In genomic region chr15:87543599-87544338, GRCm38 (mm10) we compare ENCODE assay signal across 8 mouse cellular contexts. TPM values are rescaled to one million over a fixed set of nuclear protein-coding genes. Genes with fewer than 3 reads are reported as not detected.
DNase-seq lines count a peak whose midpoint lies in the region; ATAC-seq and TF ChIP-seq lines count a peak whose summit lies in the region.

Gene Fam19a5 (plus strand): TSS chr15:87544299.

- peak within 1 kb of the TSS; percentile 70 for H3K4me2 ChIP-seq in hindbrain, embryonic 15.5 days
- H3K4me2 ChIP-seq in liver, embryonic 12.5 days = peak within 1 kb of the TSS; percentile 57

- DNase-seq in adrenal gland, postnatal 10 days = peak; percentile 7
- no peak for DNase-seq in adrenal gland, postnatal 36 days
- DNase-seq in right cerebral cortex, postnatal 36 days (ENCODE audit: low spot score in 2 of 2) = peak; percentile 36 to 57
- DNase-seq in urinary bladder, postnatal 4 days (ENCODE audit: low spot score in 2 of 2) = no peak

- H3K4me3 ChIP-seq in E14TG2a.4 (replicated peaks; ENCODE audit: low read length) = peak within 1 kb of the TSS; percentile 80
- peak within 1 kb of the TSS; percentile 87 for H3K4me3 ChIP-seq in cortical plate, adult 2 months (ENCODE audit: insufficient read depth, low read length)
- peak within 1 kb of the TSS; percentile 95 for H3K4me3 ChIP-seq in hindbrain, embryonic 15.5 days
- peak within 1 kb of the TSS; percentile 33 for H3K4me3 ChIP-seq in liver, embryonic 12.5 days

- WGBS in hindbrain, embryonic 15.5 days = under 1% methylated on average over 55 of the region's 67 CpGs
- 2% methylated on average over 34 of the region's 67 CpGs for WGBS in liver, embryonic 12.5 days (ENCODE audit: insufficient replicate concordance)

- TF ChIP-seq POLR2A in cortical plate, adult 2 months (IDR thresholded peaks at IDR 0.05; ENCODE audit: extremely low read depth, insufficient read depth, low read length) = no peak

- no peaks in the 10 kb centered on the region for H3K9me3 ChIP-seq in E14TG2a.4 (ENCODE audit: low read length)
- no peaks in the 10 kb centered on the region for H3K9me3 ChIP-seq in hindbrain, embryonic 15.5 days
- no peaks in the 10 kb centered on the region for H3K9me3 ChIP-seq in liver, embryonic 12.5 days (replicated peaks)

- H3K36me3 ChIP-seq in E14TG2a.4 (ENCODE audit: insufficient read depth, low read length) = no peaks in the 10 kb centered on the region
- H3K36me3 ChIP-seq in hindbrain, embryonic 15.5 days = no peaks in the 10 kb centered on the region
- no peaks in the 10 kb centered on the region for H3K36me3 ChIP-seq in liver, embryonic 12.5 days

- H3K9ac ChIP-seq in hindbrain, embryonic 15.5 days = peak within 1 kb of the TSS; percentile 84
- H3K9ac ChIP-seq in liver, embryonic 12.5 days = no peak within 1 kb of the TSS

- peak; percentile 90 for ATAC-seq in hindbrain, embryonic 15.5 days (ENCODE audit: low FRiP score, low read depth)
- no peak for ATAC-seq in liver, embryonic 12.5 days

- H3K27me3 ChIP-seq in E14TG2a.4 (ENCODE audit: insufficient read depth, low read length) = peaks cover 88% of the 10 kb centered on the region
- 0 out of 2 replicates have a peak, but pooled peaks cover 3% of the 10 kb centered on the region for H3K27me3 ChIP-seq in hindbrain, embryonic 15.5 days
- H3K27me3 ChIP-seq in liver, embryonic 12.5 days (replicated peaks) = peaks cover 69% of the 10 kb centered on the region

- no peak for TF ChIP-seq CTCF in E14TG2a.4 (conservative IDR thresholded peaks at IDR 0.05; ENCODE audit: low read length)
- 0 out of 2 replicates have a peak, but pooled peaks have one; percentile 21 for TF ChIP-seq CTCF in cortical plate, adult 2 months (IDR thresholded peaks at IDR 0.05; ENCODE audit: extremely low read depth, insufficient read depth, low read length)

- H3K27ac ChIP-seq in cortical plate, adult 2 months (ENCODE audit: insufficient read depth, low read length) = peak within 1 kb of the TSS; percentile 91
- H3K27ac ChIP-seq in hindbrain, embryonic 15.5 days (replicated peaks) = peak within 1 kb of the TSS; percentile 85
- H3K27ac ChIP-seq in liver, embryonic 12.5 days = no peak within 1 kb of the TSS

- peaks cover 5% of the 10 kb centered on the region for H3K4me1 ChIP-seq in E14TG2a.4 (replicated peaks; ENCODE audit: low read depth, low read length)
- H3K4me1 ChIP-seq in cortical plate, adult 2 months (ENCODE audit: control insufficient read depth, insufficient read depth, low read length) = peaks cover 1% of the 10 kb centered on the region; the same call in 1 of the 2 replicates
- H3K4me1 ChIP-seq in hindbrain, embryonic 15.5 days (replicated peaks) = peaks cover 39% of the 10 kb centered on the region
- H3K4me1 ChIP-seq in liver, embryonic 12.5 days = no peaks in the 10 kb centered on the region

RNA-seq across cellular contexts. Expression of gene Fam19a5, which starts in this region (rescaled TPM):
- total RNA-seq in adrenal gland, postnatal 10 days (2021) = 1 to 10 TPM; 5.7 to 5.8 TPM
- total RNA-seq in adrenal gland, postnatal 36 days (2021) = 10 to 100 TPM in 1 of 2 experiments, 1 to 10 TPM in 1; 9.2 to 19.5 TPM
- polyA plus RNA-seq in cortical plate, adult 2 months (2012; rRNA removed) = 102 and 104 TPM in 2 replicates
- polyA plus RNA-seq in hindbrain, embryonic 15.5 days (2015; fragmentation: Nextera tagmentation; extraction: Ambion mirVana) = 27.1 and 30.0 TPM in 2 replicates
- 0.14 TPM in 2 replicates for polyA plus RNA-seq in liver, embryonic 12.5 days (2016; fragmentation: Nextera tagmentation; extraction: Ambion mirVana)

Comparison
In these comparisons a context has a peak if more than half of its experiments do, and no peak if none do; other contexts are left out.
1. RNA of gene Fam19a5 (polyA plus RNA-seq): 102 to 104 TPM in cortical plate, adult 2 months and 27.1 to 30.0 TPM in hindbrain, embryonic 15.5 days; 0.14 TPM in liver, embryonic 12.5 days; every median in the first group is over 10 times any median in the second.
2. DNase-seq: peak in adrenal gland, postnatal 10 days (single experiment) and right cerebral cortex, postnatal 36 days (2 of 2); none in adrenal gland, postnatal 36 days (0 of 2) and urinary bladder, postnatal 4 days (0 of 2).
3. H3K4me3 ChIP-seq: peak in every context shown above with its lines; median percentile 95 in hindbrain, embryonic 15.5 days; 87 in cortical plate, adult 2 months; 80 in E14TG2a.4; 33 in liver, embryonic 12.5 days.